Mouse (Mus musculus) C2C12 (cell line): ENCODE results near the gene Map3k5.

ENCODE experiments used
- CTCF ChIP-seq: IDR thresholded peaks from one replicate; pipeline ENCODE4 v1.5.1; 2011; ENCODE audit not compliant: control insufficient read depth, insufficient read depth, insufficient read length
- FOSL1 ChIP-seq: IDR thresholded peaks from one replicate; pipeline ENCODE4 v1.8.0; 2011; ENCODE audit warnings: mild to moderate bottlenecking, low read length; ENCODE audit not compliant: poor library complexity, insufficient read depth, severe bottlenecking
- MYOD1 ChIP-seq: IDR thresholded peaks from one replicate; pipeline ENCODE4 v1.6.1; 2011; ENCODE audit warnings: low read depth; ENCODE audit not compliant: control insufficient read depth, insufficient read length
- USF1 ChIP-seq: IDR thresholded peaks from one replicate; pipeline ENCODE4 v1.6.1; 2011; ENCODE audit warnings: low read depth, mild to moderate bottlenecking, control low read depth, moderate library complexity

- no peak for TF ChIP-seq USF1
- TF ChIP-seq CTCF, result no peak
- TF ChIP-seq FOSL1, result no peak
- TF ChIP-seq MYOD1, result no peak
Measured at GRCm38 (mm10) chr10:20107031-20107430, 172.8 kb downstream of the Map3k5 start.
